Mouse (Mus musculus): ENCODE measurements around the gene Pik3ip1.

GRCm38 (mm10) chr11:3310789-3311585 is 19.2 kb upstream of the Pik3ip1 start:
- no peak for TF ChIP-seq CTCF (IDR thresholded peaks at IDR 0.05; ENCODE audit: low read depth)
- TF ChIP-seq EP300 (IDR thresholded peaks at IDR 0.05; ENCODE audit: low read depth) = no peak
